Mouse (Mus musculus): ENCODE data around the gene Nf1.

Gene Nf1

DNA sequence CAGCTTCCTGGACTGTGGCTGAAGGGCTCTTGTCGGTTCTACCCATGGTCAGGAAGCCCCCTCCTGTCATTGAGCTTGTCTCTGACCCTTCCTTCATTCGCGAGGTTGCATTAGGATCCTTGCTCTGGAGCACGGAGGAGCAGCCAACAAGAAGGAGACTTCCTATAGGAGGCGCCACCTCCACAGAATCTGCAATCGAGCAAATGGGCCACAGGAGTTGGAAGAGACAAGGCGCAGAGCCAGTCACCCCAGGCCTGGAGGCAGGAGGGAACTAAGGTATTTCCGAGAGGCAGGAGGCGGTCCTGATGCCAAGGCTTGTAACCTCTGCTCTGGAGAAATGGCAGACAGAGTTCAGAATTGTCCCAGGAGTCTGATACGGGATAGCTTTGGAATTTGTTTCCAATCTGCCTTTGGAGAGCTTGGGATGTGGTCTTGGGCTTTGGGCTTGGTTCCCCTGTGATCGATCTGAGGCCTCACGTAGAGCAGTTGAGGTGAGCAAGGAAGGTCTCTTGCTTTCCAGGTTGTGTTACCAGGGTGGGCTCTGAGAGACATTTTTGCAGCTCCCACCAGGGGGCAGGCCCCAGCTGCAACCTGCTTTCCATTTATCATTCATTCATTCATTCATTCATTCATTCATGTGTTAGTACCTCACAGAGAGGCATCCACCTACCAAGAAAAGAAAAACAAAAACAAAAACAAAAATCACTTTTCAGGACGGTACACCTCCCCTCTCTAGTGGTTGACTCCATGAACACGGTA lies 250.0 kb downstream of the Nf1 start:
- no peak for DNase-seq (ENCODE audit: low read depth)

- DNase-seq (ENCODE audit: low read depth) = no peak
These were observed 251.4 kb downstream of the Nf1 start, which contains the start of gene Rab11fip4 for GRCm38 (mm10) chr11:79590664-79591590. Gene Rab11fip4, plus strand, starts transcription at chr11:79591212.

DNA sequence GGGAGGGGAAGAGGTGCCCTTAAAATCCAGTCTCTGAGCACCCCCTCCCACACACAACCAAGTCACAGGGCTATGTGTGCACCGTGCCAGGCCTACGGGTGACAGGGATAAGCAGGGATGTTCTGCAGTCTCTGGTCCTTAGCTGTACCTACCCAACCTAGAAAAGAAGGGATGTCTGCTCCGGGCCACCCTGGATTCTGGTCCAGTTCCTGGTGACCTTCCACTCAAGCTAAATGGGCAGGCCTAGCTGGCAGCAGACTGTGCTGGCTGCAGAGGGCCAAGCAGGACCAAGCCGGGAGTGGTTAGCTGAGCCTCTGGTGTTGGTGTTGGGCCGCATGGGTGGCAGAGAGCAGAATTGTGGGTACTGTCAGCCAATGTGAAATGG lies 252.1 kb downstream of the Nf1 start:
- no peak for DNase-seq (ENCODE audit: low read depth)

- no peak for DNase-seq (ENCODE audit: low read depth)
These were observed 254.0 kb downstream of the Nf1 start for GRCm38 (mm10) chr11:79593495-79593894.

DNA sequence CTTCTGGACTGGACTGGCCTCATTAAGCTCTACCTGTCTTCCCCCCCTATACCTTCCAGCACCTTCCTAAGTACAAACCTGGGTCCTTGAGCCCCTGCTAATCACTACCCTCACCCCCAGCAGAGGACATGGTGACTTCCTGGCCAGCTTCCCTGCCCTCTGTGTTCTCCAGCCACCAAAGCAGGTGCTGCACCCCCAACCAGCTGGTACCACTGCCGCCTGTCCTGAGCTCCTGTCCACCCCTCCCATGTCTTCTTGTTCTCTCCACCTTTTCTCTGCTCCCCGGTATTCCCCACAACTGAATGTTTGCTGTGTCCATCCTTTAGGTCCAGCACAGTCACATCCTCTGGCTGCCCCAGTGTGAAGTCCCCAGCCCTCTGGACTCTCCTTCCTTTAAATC lies 271.0 kb downstream of the Nf1 start:
- no peak for DNase-seq (ENCODE audit: low read depth)

DNA sequence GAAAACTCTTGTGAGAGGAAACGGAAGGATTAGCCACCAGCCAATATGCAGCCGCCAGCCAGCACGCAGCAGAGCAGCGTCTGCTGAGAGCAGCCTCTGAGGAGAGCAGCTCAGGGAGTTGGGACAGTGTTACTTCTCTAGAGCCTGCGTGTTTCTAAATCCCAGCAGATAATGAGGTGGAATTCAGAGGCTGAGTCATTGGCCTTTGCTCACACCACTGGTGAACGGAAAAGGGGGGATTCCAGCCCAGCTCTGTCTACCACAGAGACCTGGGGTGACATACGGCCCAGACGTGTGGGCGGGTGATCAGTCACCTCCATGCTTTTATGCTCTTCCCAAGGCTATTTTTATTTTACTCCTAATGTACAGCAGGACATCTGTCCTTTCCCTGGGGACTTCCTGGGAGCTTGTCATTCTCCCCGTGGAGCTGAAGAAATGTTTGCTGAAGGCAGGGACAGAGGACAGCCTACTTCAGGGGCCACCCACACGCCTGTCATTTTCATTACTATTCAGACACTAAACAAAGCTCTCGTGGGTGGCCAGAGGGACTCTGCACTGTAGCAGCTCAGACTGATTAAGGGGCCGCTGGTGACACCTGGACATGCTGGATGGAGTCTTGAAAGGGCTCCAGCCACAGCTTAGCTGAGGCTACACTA lies 271.6 kb downstream of the Nf1 start:
- no peak for DNase-seq (ENCODE audit: low read depth)

GRCm38 (mm10) chr11:79612046-79612600 lies 272.6 kb downstream of the Nf1 start:
- DNase-seq (ENCODE audit: low read depth) = no peak

- DNase-seq (ENCODE audit: low read depth) = no peak
These were observed 273.6 kb downstream of the Nf1 start for GRCm38 (mm10) chr11:79613084-79613483.

DNA sequence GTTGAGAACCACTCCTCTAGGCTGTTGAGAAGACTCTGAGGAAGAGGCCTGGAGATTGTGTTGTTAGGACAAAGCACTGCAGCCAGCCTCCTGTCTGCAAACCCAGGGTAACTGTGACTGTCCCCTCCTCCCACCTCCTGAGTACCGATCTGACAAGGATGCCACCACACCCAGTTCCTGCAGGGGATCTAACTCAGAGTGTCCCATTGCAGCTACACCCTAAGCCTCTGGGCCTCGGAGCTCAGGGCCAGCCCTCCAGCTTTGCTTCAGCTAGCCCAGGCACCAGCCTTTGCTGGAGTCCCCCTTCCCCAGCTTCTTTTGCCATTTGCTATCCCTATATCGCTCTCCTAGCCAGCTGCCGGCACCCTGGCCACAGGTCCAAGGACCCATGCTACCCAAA lies 274.2 kb downstream of the Nf1 start:
- DNase-seq (ENCODE audit: low read depth) = no peak

DNA sequence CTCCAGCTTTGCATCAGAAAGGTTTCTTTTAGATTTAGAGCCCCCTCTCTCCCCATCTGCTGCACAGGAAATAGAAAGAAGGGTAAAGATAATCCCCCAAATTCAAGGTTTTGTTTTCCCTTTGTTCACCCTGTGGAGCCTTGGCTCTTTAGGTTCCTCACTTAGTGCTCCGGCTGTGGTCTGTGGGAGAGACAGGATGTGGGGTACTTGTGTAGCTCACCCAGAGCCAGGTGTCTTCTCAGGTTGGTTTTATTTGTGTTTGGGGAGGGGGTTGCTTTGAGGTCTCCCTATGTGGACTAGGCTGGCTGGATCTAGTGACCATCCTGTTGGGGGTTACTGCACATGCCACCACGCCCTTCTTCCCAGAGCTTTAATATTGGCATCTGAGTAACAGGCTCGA lies 275.4 kb downstream of the Nf1 start:
- no peak for DNase-seq (ENCODE audit: low read depth)

DNA sequence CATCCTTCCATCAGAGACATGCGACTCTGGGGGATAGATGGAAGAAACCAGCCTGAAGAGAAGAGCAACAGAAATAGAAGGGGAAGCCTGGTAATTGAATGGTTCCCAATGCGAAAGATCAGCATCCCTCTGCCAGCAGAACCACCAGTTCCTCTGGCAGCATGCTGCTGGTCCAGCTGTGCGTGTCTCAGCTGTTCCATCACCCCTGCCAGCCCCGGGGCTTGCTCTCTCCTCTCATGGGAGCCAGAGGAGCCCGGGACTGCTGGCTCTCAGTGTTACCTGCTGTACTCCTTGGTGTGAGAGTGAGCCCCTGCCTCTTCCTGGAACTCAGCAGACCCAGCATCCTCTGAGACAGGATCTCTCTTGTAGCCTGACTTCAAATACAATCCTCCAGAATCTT lies 276.4 kb downstream of the Nf1 start:
- DNase-seq (ENCODE audit: low read depth) = no peak

DNA sequence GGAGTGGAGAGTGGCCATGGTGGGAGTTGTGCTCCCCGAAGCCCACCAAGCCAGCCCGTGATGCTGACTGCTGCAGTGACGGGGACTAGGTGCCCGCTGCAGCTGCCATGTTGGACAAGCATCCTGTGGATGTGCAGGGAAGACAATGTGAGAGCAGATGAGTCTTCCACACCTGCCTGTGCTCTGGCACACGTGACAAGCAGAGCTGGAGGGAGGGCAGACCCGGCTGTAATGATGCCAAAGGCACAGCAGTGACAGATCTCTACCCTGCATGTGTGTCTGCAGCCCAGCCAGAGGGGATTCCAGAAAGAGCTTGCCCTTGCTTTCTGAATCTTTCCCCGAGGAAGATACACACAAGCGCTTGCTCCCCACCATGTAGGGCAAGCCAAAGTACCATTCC lies 278.5 kb downstream of the Nf1 start:
- DNase-seq (ENCODE audit: low read depth) = no peak

- DNase-seq (ENCODE audit: low read depth) = no peak
These were observed 283.5 kb downstream of the Nf1 start for GRCm38 (mm10) chr11:79623029-79623428.

DNA sequence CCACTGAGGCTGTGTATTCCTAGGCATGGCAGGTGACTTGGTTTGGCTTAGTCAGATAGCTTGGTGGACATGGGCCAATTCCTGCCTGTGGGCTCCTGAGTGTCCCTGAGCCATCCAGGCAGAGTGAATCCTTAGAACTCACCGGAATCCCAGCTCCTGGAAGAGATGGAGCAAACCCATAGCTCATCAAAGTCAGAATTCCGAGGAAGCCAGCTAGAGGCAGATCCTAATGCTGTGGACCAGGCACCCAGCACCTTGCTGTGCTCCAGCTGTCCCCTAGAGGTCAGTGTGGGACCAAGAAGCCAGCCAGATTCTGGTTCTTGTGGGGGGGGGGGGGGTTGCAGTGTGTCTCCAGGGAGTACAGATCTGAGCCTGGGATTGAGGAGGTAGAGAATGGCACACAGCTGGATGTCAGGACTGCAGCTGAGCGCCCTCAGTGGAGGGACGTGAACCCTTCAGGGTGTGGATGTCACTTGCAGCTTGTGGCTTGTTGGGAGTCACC lies 285.4 kb downstream of the Nf1 start:
- peak; percentile 31 for DNase-seq (ENCODE audit: low read depth)

DNA sequence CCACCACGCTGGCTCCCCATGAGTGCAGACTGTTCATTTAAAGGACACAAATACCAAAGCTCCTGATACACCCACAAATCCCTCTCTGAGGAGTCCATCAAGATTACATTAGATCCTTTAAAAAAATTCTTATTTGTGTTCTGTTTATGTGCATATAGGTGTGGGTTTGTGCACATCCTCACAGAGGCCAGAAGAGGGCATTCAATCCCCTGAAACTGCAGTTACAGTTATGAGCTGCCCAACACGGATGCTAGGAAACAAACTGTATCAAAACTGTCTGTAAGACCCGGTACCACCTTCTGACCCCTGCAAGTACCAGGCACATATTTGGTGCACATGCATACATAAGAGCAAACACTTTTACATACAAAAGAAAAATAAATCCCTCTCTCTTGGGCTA lies 289.2 kb downstream of the Nf1 start:
- DNase-seq (ENCODE audit: low read depth) = no peak

- DNase-seq (ENCODE audit: low read depth) = no peak
These were observed 290.4 kb downstream of the Nf1 start for GRCm38 (mm10) chr11:79629752-79630374.

DNA sequence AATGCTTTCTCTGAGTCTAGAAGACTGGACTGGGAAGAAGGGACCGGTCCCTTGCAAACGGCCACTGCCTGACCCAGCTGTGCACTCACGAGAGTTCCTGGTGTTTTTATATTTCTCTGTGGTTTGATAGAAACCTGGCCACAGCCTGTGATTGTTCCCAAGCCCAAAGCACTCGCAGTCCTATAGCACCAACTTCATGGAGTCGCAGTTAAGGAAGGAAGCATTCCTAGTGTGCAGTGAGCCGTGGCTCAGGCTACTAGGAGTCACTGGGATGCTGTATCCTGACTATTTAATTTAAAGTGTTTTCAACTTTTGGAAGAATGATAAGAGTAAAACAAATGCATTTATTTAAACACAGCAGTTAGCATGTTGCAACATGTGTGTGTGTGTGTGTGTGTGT lies 291.0 kb downstream of the Nf1 start:
- no peak for DNase-seq (ENCODE audit: low read depth)

All from c-Kit-positive CD71-negative TER-119-negative erythroid progenitor cells, embryonic 14.5 days (primary cell).